ENCODE assay signal across 26 mouse cellular contexts in the genomic region with DNA sequence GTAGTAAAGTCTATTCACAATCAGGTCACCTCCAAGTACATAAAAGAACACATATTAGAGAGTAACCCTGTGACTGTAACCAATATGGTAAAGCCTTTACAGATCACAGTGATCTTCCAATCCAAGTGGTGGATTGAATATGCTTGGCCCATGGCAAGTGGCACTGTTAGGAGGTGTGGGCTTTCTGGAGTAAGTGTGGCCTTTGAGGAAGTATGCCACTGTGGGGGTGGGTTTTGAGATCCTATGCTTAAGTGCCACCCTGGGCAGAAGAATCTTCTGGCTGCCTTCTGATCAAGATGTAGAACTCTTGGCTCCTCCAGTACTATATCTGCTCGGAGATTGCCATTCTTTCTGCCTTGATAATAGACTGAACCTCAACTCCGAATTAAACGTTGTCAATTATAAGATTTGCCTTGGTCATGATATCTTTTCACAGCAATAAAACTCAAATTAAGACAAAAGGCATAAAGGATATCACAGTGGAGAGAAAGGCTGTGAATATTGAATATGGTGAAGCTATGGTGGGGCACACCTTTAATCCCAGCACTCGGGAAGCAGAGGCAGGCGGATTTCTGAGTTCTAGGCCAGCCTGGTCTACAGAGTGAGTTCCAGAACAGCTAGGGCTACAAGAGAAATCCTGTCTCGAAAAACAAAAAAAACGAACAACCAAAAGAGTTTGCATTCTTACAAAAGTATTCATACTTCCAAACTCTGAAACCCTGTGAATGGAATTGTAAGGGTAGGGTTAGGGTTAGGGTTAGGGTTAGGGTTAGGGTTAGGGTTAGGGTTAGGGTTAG.
DNase-seq lines count a peak whose midpoint lies in the region; ATAC-seq and TF ChIP-seq lines count a peak whose summit lies in the region.
"Had no signal": no experiment of that assay in that cellular context is flagged by ENCODE, and none has a peak within 500 bp of the region (broad histone marks: within the 10 kb centered on the region; RNA-seq: fewer than 3 reads in every experiment).

No protein-coding gene starts in this region.

- peaks cover 27% of the 10 kb centered on the region; the same call in 1 of the 2 replicates for H3K9me3 ChIP-seq in intestine, postnatal 0 days (ENCODE audit: control insufficient read depth)

- no peak overlapping the region for H3K9ac ChIP-seq in intestine, postnatal 0 days (ENCODE audit: low read depth, low read length)
- H3K9ac ChIP-seq: embryonic facial prominence, embryonic 13.5 days; forebrain, postnatal 0 days; hindbrain, embryonic 15.5 days; limb, embryonic 13.5 days; midbrain, embryonic 15.5 days; neural tube, embryonic 13.5 days; stomach, embryonic 15.5 days had no signal

- no peaks in the 10 kb centered on the region for H3K4me1 ChIP-seq in intestine, postnatal 0 days (replicated peaks; ENCODE audit: control insufficient read depth, insufficient read depth, low read length)
- H3K4me1 ChIP-seq: embryonic facial prominence, embryonic 13.5 days; forebrain, embryonic 10.5 days; hindbrain, embryonic 10.5 days; hindbrain, embryonic 15.5 days; limb, embryonic 13.5 days; midbrain, embryonic 15.5 days; neural tube, embryonic 13.5 days; stomach, embryonic 15.5 days had no signal

- peaks cover 19% of the 10 kb centered on the region for H3K36me3 ChIP-seq in intestine, postnatal 0 days (ENCODE audit: control insufficient read depth, insufficient read depth)
- H3K36me3 ChIP-seq: stomach, embryonic 15.5 days had no signal

- no peak overlapping the region for H3K4me3 ChIP-seq in intestine, postnatal 0 days (ENCODE audit: low read depth, low read length)
- H3K4me3 ChIP-seq: embryonic facial prominence, embryonic 13.5 days; forebrain, embryonic 10.5 days; hindbrain, embryonic 10.5 days; hindbrain, embryonic 15.5 days; limb, embryonic 13.5 days; midbrain, embryonic 15.5 days; neural tube, embryonic 13.5 days; stomach, embryonic 15.5 days had no signal

- no peak overlapping the region for H3K27ac ChIP-seq in intestine, postnatal 0 days (ENCODE audit: low read depth, low read length)
- H3K27ac ChIP-seq: embryonic facial prominence, embryonic 13.5 days; forebrain, embryonic 10.5 days; hindbrain, embryonic 10.5 days; hindbrain, embryonic 15.5 days; limb, embryonic 13.5 days; midbrain, embryonic 15.5 days; neural tube, embryonic 13.5 days; stomach, embryonic 15.5 days had no signal

- 87% methylated on average over 7 of the region's 7 CpGs for WGBS in intestine, postnatal 0 days

- TF ChIP-seq CTCF in intestine, postnatal 0 days (IDR thresholded peaks at IDR 0.05; ENCODE audit: low read depth): no peak

- ATAC-seq in intestine, postnatal 0 days: 0 out of 2 replicates have a peak, but pooled peaks have one; percentile 13
- ATAC-seq: forebrain, postnatal 0 days; midbrain, embryonic 15.5 days had no signal

- H3K27me3 ChIP-seq in intestine, postnatal 0 days (replicated peaks; ENCODE audit: control insufficient read depth, insufficient read depth, low read length): no peaks in the 10 kb centered on the region
- H3K27me3 ChIP-seq: embryonic facial prominence, embryonic 13.5 days; hindbrain, embryonic 15.5 days; limb, embryonic 13.5 days; midbrain, embryonic 15.5 days; neural tube, embryonic 13.5 days; stomach, embryonic 15.5 days had no signal

- DNase-seq in 3134 (ENCODE audit: extremely low read depth, insufficient read length, low spot score): peak; percentile 14
- peak; percentile 27 for DNase-seq in 3T3-L1 (ENCODE audit: low read depth, low spot score)
- peak; percentile 7 for DNase-seq in MN1 (ENCODE audit: low spot score)
- DNase-seq in cerebellum, postnatal 14 days: no peak
- no peak for DNase-seq in right cerebral cortex, postnatal 36 days (ENCODE audit: low spot score in 2 of 2)
- DNase-seq in urinary bladder, postnatal 36 days (ENCODE audit: low spot score in 2 of 2): no peak
- DNase-seq: adrenal gland, postnatal 10 days; cerebellum, adult 11 months; cerebellum, adult 9-11 months; forebrain, postnatal 0 days; gastrocnemius, postnatal 10 days; heart, postnatal 14 days; kidney, adult 11 months; kidney, postnatal 25 days; lung, postnatal 4 days; right cerebral cortex, postnatal 14 days had no signal

- H3K4me2 ChIP-seq in intestine, postnatal 0 days (replicated peaks; ENCODE audit: low read depth): no peak overlapping the region
- H3K4me2 ChIP-seq: embryonic facial prominence, embryonic 13.5 days; hindbrain, embryonic 15.5 days; limb, embryonic 13.5 days; liver, embryonic 11.5 days; midbrain, embryonic 15.5 days; neural tube, embryonic 13.5 days; stomach, embryonic 15.5 days had no signal

Comparison
In these comparisons a context has a peak if more than half of its experiments do, and no peak if none do; other contexts are left out.
1. DNase-seq: peak in 3134 (single experiment), 3T3-L1 (single experiment) and MN1 (single experiment); none in cerebellum, postnatal 14 days (0 of 2), right cerebral cortex, postnatal 36 days (0 of 2) and urinary bladder, postnatal 36 days (0 of 2).